Mouse (Mus musculus) lung, embryonic 14.5 days (tissue): ENCODE measurements at regions not wholly inside any gene's neighbourhood (a gene's known extent, or its start where the extent isn't known, plus 50 kb on each side); places are given as distances from the start of the nearest gene placed in this dataset.
A peak's percentile ranks its signal among the peaks of the same experiment; 100 is the strongest.

Experiments used
- ATAC-seq: fragments of 200-750 bp; cut with Nextera tagmentation; 2 replicates; pipeline ENCODE4 v1.8.0; 2017; ENCODE audit warnings: mild to moderate bottlenecking, moderate TSS enrichment, moderate library complexity; ENCODE audit not compliant: insufficient read depth
- DNase-seq: peaks from one replicate; pipeline ENCODE4 v3.0.0-alpha.2; 2015
- H3K27ac ChIP-seq: fragments of 300-500 bp; sonication (generic); 2 replicates; pipeline ENCODE4 v1.5.1; 2014; ENCODE audit warnings: low read depth, mild to moderate bottlenecking, moderate library complexity
- H3K27me3 ChIP-seq: fragments of 300-500 bp; sonication (generic); 2 replicates; pipeline ENCODE4 v1.6.1; 2014; ENCODE audit warnings: low read length, control low read depth; ENCODE audit not compliant: insufficient read depth
- H3K36me3 ChIP-seq: fragments of 300-500 bp; sonication (generic); 2 replicates; pipeline ENCODE4 v1.6.1; 2014; ENCODE audit warnings: control low read depth; ENCODE audit not compliant: insufficient read depth
- H3K4me1 ChIP-seq: fragments of 300-500 bp; sonication (generic); 2 replicates; pipeline ENCODE4 v1.6.1; 2014; ENCODE audit warnings: antibody characterized with exemption, control low read depth; ENCODE audit not compliant: insufficient read depth
- H3K4me2 ChIP-seq: fragments of 300-500 bp; sonication (generic); 2 replicates; pipeline ENCODE4 v1.6.1; 2014; ENCODE audit warnings: mild to moderate bottlenecking
- H3K4me3 ChIP-seq: fragments of 300-500 bp; sonication (generic); 2 replicates; pipeline ENCODE4 v1.5.1; 2014; ENCODE audit warnings: low read depth, low read length
- H3K9ac ChIP-seq: fragments of 300-500 bp; sonication (generic); 2 replicates; pipeline ENCODE4 v1.6.1; 2014
- H3K9me3 ChIP-seq: fragments of 300-500 bp; sonication (generic); 2 replicates; pipeline ENCODE4 v1.6.1; 2016; ENCODE audit warnings: low read depth, low read length, control low read depth
- CTCF ChIP-seq: IDR thresholded peaks from 2 replicates; pipeline ENCODE4 v1.5.1; 2016; ENCODE audit warnings: antibody characterized with exemption, low read depth
- WGBS: fragments of 180-500 bp; shearing (Covaris S2); extraction: QIAGEN DNeasy Blood & Tissue Kit; methylation state at CpG from one replicate; pipeline ENCODE4 v1.1.7; 2014; 5-methylcytosine and 5-hydroxymethylcytosine counted together

- H3K4me1 ChIP-seq, result no peaks in the 10 kb centered on the region
- DNase-seq, result no peak
- WGBS, result 84% methylated on average over 7 of the region's 7 CpGs
- no peak overlapping the region for H3K4me2 ChIP-seq
- no peak overlapping the region for H3K27ac ChIP-seq
- ATAC-seq, result no peak
- H3K27me3 ChIP-seq, result no peaks in the 10 kb centered on the region
- H3K36me3 ChIP-seq, result no peaks in the 10 kb centered on the region
- no peak overlapping the region for H3K4me3 ChIP-seq
- H3K9ac ChIP-seq, result no peak overlapping the region
- no peak for TF ChIP-seq CTCF
- no peaks in the 10 kb centered on the region for H3K9me3 ChIP-seq
These were observed 444.0 kb upstream of the Frg1 start for GRCm38 (mm10) chr8:41860918-41861317.

- H3K4me1 ChIP-seq, result no peaks in the 10 kb centered on the region
- no peak overlapping the region for H3K27ac ChIP-seq
- no peak for TF ChIP-seq CTCF
- ATAC-seq, result no peak
- H3K36me3 ChIP-seq, result no peaks in the 10 kb centered on the region
- no peak overlapping the region for H3K4me2 ChIP-seq
- no peak overlapping the region for H3K9ac ChIP-seq
- 50% methylated on average over 4 of the region's 4 CpGs for WGBS
- H3K4me3 ChIP-seq, result no peak overlapping the region
- H3K9me3 ChIP-seq, result no peaks in the 10 kb centered on the region
- no peaks in the 10 kb centered on the region for H3K27me3 ChIP-seq
- DNase-seq, result no peak
These were observed 414.8 kb upstream of the Frg1 start for GRCm38 (mm10) chr8:41831713-41832112.

- Histone ChIP-seq H3K4me2 (no peak overlapping the region), H3K4me3 (no peak overlapping the region), H3K9ac (no peak overlapping the region), H3K9me3 (no peaks in the 10 kb centered on the region), H3K36me3 (no peaks in the 10 kb centered on the region), H3K4me1 (no peaks in the 10 kb centered on the region), H3K27me3 (no peaks in the 10 kb centered on the region), H3K27ac (peak overlapping the region; percentile 30; the same call in 1 of the 2 replicates)
- DNase-seq (no peak), ATAC-seq (no peak)
- 42% methylated on average over 6 of the region's 6 CpGs for WGBS
- TF ChIP-seq CTCF, result no peak
These were observed 413.5 kb upstream of the Frg1 start for GRCm38 (mm10) chr8:41830407-41830806.

- Histone ChIP-seq H3K36me3 (no peaks in the 10 kb centered on the region), H3K9ac (no peak overlapping the region), H3K27me3 (no peaks in the 10 kb centered on the region), H3K4me3 (no peak overlapping the region), H3K4me2 (no peak overlapping the region), H3K9me3 (no peaks in the 10 kb centered on the region), H3K4me1 (no peaks in the 10 kb centered on the region), H3K27ac (no peak overlapping the region)
- peak; percentile 70 for TF ChIP-seq CTCF
- ATAC-seq, result peak; percentile 69; the same call in 1 of the 2 replicates
- WGBS, result 27% methylated on average over 7 of the region's 7 CpGs
- peak; percentile 84 for DNase-seq
These were observed 408.1 kb upstream of the Frg1 start for GRCm38 (mm10) chr8:41824928-41825327.

GRCm38 (mm10) chr8:41823041-41823440 is 406.2 kb upstream of the Frg1 start:
- DNase-seq (no peak), ATAC-seq (no peak)
- Histone ChIP-seq H3K27ac (no peak overlapping the region), H3K9me3 (no peaks in the 10 kb centered on the region), H3K9ac (no peak overlapping the region), H3K4me3 (no peak overlapping the region), H3K27me3 (no peaks in the 10 kb centered on the region), H3K4me1 (no peaks in the 10 kb centered on the region), H3K36me3 (no peaks in the 10 kb centered on the region), H3K4me2 (no peak overlapping the region)
- 64% methylated on average over 8 of the region's 8 CpGs for WGBS
- no peak for TF ChIP-seq CTCF

GRCm38 (mm10) chr8:41821676-41822075 is 404.8 kb upstream of the Frg1 start:
- H3K4me1 ChIP-seq, result no peaks in the 10 kb centered on the region
- TF ChIP-seq CTCF, result no peak
- H3K4me3 ChIP-seq, result no peak overlapping the region
- ATAC-seq (no peak), DNase-seq (no peak)
- no peaks in the 10 kb centered on the region for H3K36me3 ChIP-seq
- no peak overlapping the region for H3K9ac ChIP-seq
- H3K4me2 ChIP-seq, result no peak overlapping the region
- no peaks in the 10 kb centered on the region for H3K27me3 ChIP-seq
- H3K27ac ChIP-seq, result no peak overlapping the region
- no peaks in the 10 kb centered on the region for H3K9me3 ChIP-seq
- 93% methylated on average over 5 of the region's 5 CpGs for WGBS

GRCm38 (mm10) chr8:41820605-41821395 is 403.9 kb upstream of the Frg1 start:
- Histone ChIP-seq H3K4me2 (no peak overlapping the region), H3K9ac (no peak overlapping the region), H3K9me3 (no peaks in the 10 kb centered on the region), H3K4me3 (no peak overlapping the region), H3K27me3 (no peaks in the 10 kb centered on the region), H3K4me1 (no peaks in the 10 kb centered on the region), H3K27ac (no peak overlapping the region), H3K36me3 (no peaks in the 10 kb centered on the region)
- no peak for TF ChIP-seq CTCF
- ATAC-seq, result no peak
- no peak for DNase-seq
- 85% methylated on average over 4 of the region's 4 CpGs for WGBS
